Mouse (Mus musculus) spleen, adult 10 weeks (tissue): ENCODE measurements around the gene Rarb. TPM values are rescaled to one million over a fixed set of nuclear protein-coding genes. Genes with fewer than 3 reads are reported as not detected.

Experiments used
- polyA plus RNA-seq: library from polyadenylated mRNA; stranded (reverse); fragments of 350-450 nt; fragmentation: Illumina TruSeq; extraction: RNeasy Lipid Tissue Mini Kit (QIAGEN cat#74804); gene quantifications from one replicate; pipeline ENCODE4 v1.2.3, GENCODE M21; 2015; ENCODE audit warnings: low replicate concordance; ENCODE audit not compliant: insufficient read depth

The Rarb gene
- polyA plus RNA-seq = 2.0 TPM

DNA sequence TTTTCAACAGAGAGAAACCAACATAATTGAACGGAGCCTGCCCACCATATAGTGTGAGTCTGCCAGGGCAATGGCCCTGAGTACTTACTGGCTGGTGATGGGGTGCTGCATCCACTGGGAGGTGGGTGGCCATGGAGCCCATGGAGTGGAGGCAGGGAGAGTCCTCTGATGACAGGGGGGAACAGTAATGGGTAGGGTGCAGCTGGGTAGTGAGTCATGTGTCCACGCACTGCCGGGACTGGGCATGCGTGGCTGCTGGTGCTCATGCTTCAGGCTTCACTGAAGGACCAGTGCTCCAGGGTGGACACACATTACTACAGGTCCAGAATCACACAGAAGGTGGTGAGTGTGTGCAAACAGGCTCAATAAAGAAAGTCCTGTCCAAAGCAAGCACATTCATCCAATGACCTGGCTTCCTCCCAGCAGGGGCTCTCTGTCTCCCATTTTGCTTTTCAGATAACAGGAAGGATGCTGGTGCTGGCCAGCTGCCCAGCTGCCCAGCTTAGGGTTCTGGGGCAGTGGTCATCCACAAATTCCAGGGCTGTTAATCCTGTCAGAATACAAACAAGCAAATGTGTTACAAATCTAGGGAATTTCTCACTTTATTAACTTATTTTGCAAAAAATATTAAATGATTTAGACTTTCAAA lies at the start of gene Rarb:
Gene Rarb (minus strand): TSS at position 555 of the 649 bp plus-strand sequence.

